Mouse (Mus musculus) inflammation-experienced regulatory T-cells, adult 16 weeks (primary cell): ENCODE data around the gene Pmch. TPM values are rescaled to one million over a fixed set of nuclear protein-coding genes. Genes with fewer than 3 reads are reported as not detected.

Experiments used
- polyA plus RNA-seq: library from polyadenylated mRNA; unstranded; fragments of 100-300 nt; shearing (Covaris generic); gene quantifications from one replicate; pipeline ENCODE4 v1.2.1, GENCODE M21; 2017

Pmch gene
- not detected for polyA plus RNA-seq

GRCm38 (mm10) chr10:88090772-88091171 is at the start of gene Pmch:
Gene Pmch (plus strand): TSS chr10:88091072.

Other genes with a start within 250 kb of the Pmch start
- 3.9 TPM for gene Igf1, start 232.8 kb upstream of the Pmch start, polyA plus RNA-seq
- 1.5 TPM for gene Parpbp, start 55.9 kb downstream of the Pmch start, polyA plus RNA-seq
- 36.5 TPM for gene Nup37, start 55.9 kb downstream of the Pmch start, polyA plus RNA-seq
- gene Washc3, start 110.0 kb downstream of the Pmch start, polyA plus RNA-seq, result 98.9 TPM